Mouse (Mus musculus) spleen, postnatal 36 days (tissue): ENCODE data around the gene Gse1.

Experiments used
- DNase-seq, 2 experiments: peaks; one replicate each; pipeline ENCODE4 v3.0.0; 2022; ENCODE audit warnings: low spot score in 2 of 2, mixed read lengths in 1 of 2

Gse1 gene

GRCm38 (mm10) chr8:120549922-120550321 lies 321.7 kb downstream of the Gse1 start:
- no peak for DNase-seq

GRCm38 (mm10) chr8:120550430-120550829 lies 322.2 kb downstream of the Gse1 start:
- no peak for DNase-seq

- no peak for DNase-seq
Measured at GRCm38 (mm10) chr8:120550937-120551676, 322.9 kb downstream of the Gse1 start.

GRCm38 (mm10) chr8:120551677-120551980 lies 323.4 kb downstream of the Gse1 start:
- no peak for DNase-seq

- no peak for DNase-seq
Measured at GRCm38 (mm10) chr8:120552509-120552908, 324.3 kb downstream of the Gse1 start.

- no peak for DNase-seq
Measured at GRCm38 (mm10) chr8:120553441-120554123, 325.3 kb downstream of the Gse1 start.

- no peak for DNase-seq
Measured at GRCm38 (mm10) chr8:120554466-120555039, 326.3 kb downstream of the Gse1 start.

- DNase-seq = no peak
Measured at GRCm38 (mm10) chr8:120556198-120556892, 328.1 kb downstream of the Gse1 start.

- DNase-seq = no peak
Measured at GRCm38 (mm10) chr8:120557170-120557965, 329.1 kb downstream of the Gse1 start.

- no peak for DNase-seq
Measured at GRCm38 (mm10) chr8:120558162-120558561, 329.9 kb downstream of the Gse1 start.

GRCm38 (mm10) chr8:120559654-120560053 lies 331.4 kb downstream of the Gse1 start:
- no peak for DNase-seq

GRCm38 (mm10) chr8:120560535-120560934 lies 332.3 kb downstream of the Gse1 start:
- DNase-seq = no peak

GRCm38 (mm10) chr8:120561539-120562435 lies 333.5 kb downstream of the Gse1 start:
- DNase-seq = no peak

- no peak for DNase-seq
Measured at GRCm38 (mm10) chr8:120562680-120563347, 334.6 kb downstream of the Gse1 start.

GRCm38 (mm10) chr8:120563348-120563724 lies 335.1 kb downstream of the Gse1 start:
- DNase-seq = no peak

- DNase-seq = peak; percentile 71 to 76
Measured at GRCm38 (mm10) chr8:120563851-120564837, 335.9 kb downstream of the Gse1 start.

GRCm38 (mm10) chr8:120565151-120565711 lies 337.0 kb downstream of the Gse1 start:
- no peak for DNase-seq

GRCm38 (mm10) chr8:120566681-120567080 lies 338.4 kb downstream of the Gse1 start:
- no peak for DNase-seq

GRCm38 (mm10) chr8:120567731-120568130 lies 339.5 kb downstream of the Gse1 start:
- DNase-seq = no peak
